Mouse (Mus musculus) forebrain, embryonic 12.5 days (tissue): Measurements from ENCODE around the gene Rps6ka2. TPM values are rescaled to one million over a fixed set of nuclear protein-coding genes. Genes with fewer than 3 reads are reported as not detected.
"Not testable (repeated sequence)": the region's sequence is repeated elsewhere in the genome, so short reads cannot be mapped to it uniquely, and the experiment has no call there.

Experiments
- ATAC-seq: fragments of 200-750 bp; cut with Nextera tagmentation; 2 replicates; pipeline ENCODE4 v1.8.0; 2017; ENCODE audit warnings: moderate TSS enrichment; ENCODE audit not compliant: low FRiP score
- H3K27ac ChIP-seq: fragments of 300-500 bp; sonication (generic); 2 replicates; pipeline ENCODE4 v1.5.1; 2016; ENCODE audit warnings: mild to moderate bottlenecking
- H3K27me3 ChIP-seq: fragments of 300-500 bp; sonication (generic); 2 replicates; pipeline ENCODE4 v1.6.1; 2016; ENCODE audit warnings: mild to moderate bottlenecking
- H3K36me3 ChIP-seq: fragments of 300-500 bp; sonication (generic); replicated peaks from 2 replicates; pipeline ENCODE4 v1.6.1; 2016; ENCODE audit warnings: mild to moderate bottlenecking
- H3K4me1 ChIP-seq: fragments of 300-500 bp; sonication (generic); 2 replicates; pipeline ENCODE4 v1.6.1; 2016
- H3K4me2 ChIP-seq: fragments of 300-500 bp; sonication (generic); 2 replicates; pipeline ENCODE4 v1.6.1; 2016; ENCODE audit warnings: mild to moderate bottlenecking, moderate library complexity
- H3K4me3 ChIP-seq: fragments of 300-500 bp; sonication (generic); replicated peaks from 2 replicates; pipeline ENCODE4 v1.5.1; 2016; ENCODE audit warnings: mild to moderate bottlenecking
- H3K9ac ChIP-seq: fragments of 300-500 bp; sonication (generic); 2 replicates; pipeline ENCODE4 v1.6.1; 2016; ENCODE audit warnings: mild to moderate bottlenecking
- H3K9me3 ChIP-seq: fragments of 300-500 bp; sonication (generic); 2 replicates; pipeline ENCODE4 v1.6.1; 2016
- WGBS: fragments of 180-500 bp; shearing (Covaris S2); methylation state at CpG from one replicate; pipeline ENCODE4 v1.1.7; 2016; 5-methylcytosine and 5-hydroxymethylcytosine counted together
- polyA plus RNA-seq: library from polyadenylated mRNA; unstranded; fragments of >200 nt; fragmentation: Nextera tagmentation; extraction: Ambion mirVana; gene quantifications from 2 replicates; pipeline ENCODE4 v1.2.1, GENCODE M21; 2016

The Rps6ka2 gene
- polyA plus RNA-seq, 1 experiment from 2014 or later = 23.6 TPM

DNA sequence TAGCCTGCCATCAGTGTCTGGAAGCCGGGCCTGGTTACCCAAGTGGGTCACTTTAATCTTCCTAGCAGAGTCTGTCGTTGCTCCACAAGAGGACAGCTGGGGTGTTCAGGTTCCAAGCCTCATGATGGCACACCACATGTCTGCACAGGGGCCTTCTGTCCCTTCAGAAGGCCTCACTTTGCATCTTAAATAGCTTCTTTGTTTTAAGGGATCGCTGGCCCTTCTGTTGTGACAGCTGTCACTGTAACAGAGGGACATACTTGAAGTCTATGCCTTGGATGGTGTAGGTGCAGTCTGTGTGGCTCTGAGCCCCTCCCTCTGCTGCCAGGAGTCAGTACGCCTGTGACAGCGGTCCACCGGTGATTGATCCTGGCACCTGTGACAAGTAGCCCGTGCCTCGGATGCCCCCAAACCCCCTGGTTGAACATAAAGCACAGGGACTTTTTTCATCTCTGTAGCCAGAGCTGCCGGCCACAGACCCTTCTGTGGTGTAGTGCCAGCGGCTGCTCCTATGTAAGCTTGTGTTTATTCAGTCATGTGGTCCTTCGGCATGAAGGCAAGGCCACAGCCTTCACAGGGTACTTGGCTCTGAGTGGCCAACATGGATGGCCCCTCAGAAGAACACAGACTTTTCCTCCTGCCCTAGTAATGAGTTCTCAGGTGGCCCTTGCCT lies 122.2 kb downstream of the Rps6ka2 start:
- Histone ChIP-seq H3K9me3 (no peaks in the 10 kb centered on the region), H3K4me2 (no peak overlapping the region), H3K4me1 (peaks cover 9% of the 10 kb centered on the region), H3K9ac (no peak overlapping the region), H3K27ac (peak overlapping the region; percentile 25; the same call in 1 of the 2 replicates), H3K27me3 (no peaks in the 10 kb centered on the region), H3K4me3 (no peak overlapping the region), H3K36me3 (peaks cover 10% of the 10 kb centered on the region)
- WGBS = 47% methylated on average over 11 of the region's 11 CpGs
- peak; percentile 46; the same call in 1 of the 2 replicates for ATAC-seq

DNA sequence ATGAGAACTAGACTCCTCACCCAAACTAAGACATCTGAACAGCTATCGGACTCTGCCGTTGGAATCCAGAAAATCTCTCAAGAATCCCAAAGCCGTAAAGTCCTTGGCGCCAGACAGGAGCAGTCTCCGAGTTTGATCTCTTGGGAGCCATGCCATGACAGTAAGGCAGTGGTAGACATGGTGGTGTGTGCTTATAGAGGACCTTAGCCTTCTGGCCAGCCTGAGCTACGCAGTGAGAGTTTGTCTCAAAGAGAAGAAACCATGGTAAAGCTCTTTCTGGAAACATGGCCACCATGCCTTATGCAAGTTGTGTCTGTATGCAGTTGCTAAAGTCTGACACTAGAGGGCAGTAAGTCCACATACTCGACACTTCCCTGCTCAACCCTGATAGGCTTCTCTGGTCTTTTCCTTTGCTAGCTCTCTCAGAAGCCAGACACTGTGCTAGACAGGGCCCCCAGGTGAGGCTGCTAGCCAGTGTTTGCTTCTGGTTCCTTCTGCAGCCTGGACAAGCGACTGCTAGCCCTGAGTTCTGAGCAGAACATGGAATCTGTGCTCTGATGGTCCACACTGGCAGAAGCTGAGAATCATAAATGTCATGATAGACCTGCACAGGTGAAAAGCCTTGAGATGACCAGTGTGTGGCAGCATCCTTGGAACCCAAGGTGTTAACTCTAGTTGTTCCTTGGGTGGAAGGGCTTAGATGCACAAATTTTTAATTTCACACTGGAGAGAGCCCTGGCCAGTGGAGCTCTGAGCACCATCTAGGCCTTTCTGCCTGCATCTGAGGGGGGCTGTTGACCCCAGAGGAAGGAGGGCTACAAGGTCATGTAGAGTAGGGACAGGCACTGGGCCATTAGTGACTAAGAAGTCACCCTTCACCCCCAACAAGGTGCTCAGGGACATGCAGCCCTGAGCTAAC lies 136.6 kb downstream of the Rps6ka2 start:
- not testable (repeated sequence) for H3K4me3 ChIP-seq, H3K27ac ChIP-seq, H3K27me3 ChIP-seq, H3K4me1 ChIP-seq, H3K36me3 ChIP-seq, H3K9ac ChIP-seq, H3K9me3 ChIP-seq, H3K4me2 ChIP-seq
- ATAC-seq = peak; percentile 83
- 59% methylated on average over 8 of the region's 8 CpGs for WGBS

DNA sequence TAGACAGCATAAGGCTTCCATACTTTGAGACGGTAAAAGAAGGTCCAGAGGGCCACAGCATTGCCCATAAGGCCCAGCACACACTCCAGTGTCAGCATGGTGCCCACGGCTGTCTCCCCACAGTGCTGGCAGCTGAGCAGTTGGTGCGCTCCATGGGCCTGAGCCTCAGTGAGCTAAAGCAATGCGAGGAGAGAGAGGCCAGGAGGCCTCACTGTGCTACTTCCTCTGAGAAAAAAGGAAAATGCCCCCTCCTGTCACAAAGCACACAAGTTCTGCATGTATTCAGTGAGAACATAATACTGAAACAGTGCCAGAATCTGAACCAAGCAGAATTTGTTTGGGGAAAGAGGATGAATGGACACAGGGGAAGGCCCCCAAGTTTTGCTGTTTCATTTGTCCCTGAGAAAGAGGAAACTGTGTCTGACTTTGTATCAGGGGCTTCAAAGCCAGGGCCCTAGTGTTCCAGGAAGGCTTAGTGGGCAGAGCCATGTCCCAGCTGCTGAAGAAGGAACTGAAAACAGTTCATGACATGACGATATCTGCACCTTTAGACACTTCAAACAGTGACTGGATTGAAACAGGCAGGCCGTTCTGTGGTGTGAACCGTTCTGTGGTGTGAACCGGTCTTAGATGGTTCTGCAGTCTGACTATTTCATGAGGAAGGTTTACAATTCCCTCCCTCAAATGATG lies 145.9 kb downstream of the Rps6ka2 start:
- not testable (repeated sequence) for H3K9me3 ChIP-seq, H3K4me1 ChIP-seq, H3K27ac ChIP-seq, H3K4me3 ChIP-seq, H3K27me3 ChIP-seq, H3K4me2 ChIP-seq, H3K9ac ChIP-seq, H3K36me3 ChIP-seq, ATAC-seq
- 92% methylated on average over 7 of the region's 8 CpGs for WGBS

DNA sequence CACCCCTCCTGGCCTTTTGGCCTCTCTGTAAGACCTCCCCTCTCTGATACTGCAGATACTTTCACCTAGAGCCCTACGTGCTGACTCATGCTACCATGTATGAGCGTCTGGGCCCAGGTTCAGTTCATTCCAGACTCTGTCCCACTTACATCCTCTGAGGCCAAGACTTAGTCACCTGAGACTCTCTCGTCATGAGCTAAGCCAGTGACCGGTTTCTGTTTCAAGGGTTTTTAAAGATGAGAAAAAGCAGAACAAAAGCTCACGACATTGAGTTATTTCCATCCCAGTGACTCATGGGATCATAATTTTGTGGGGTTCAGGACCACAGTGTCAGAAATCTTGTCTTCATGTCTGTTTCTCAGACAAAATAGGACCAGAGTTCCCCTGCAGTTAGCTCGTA lies 149.9 kb downstream of the Rps6ka2 start:
- H3K9ac ChIP-seq, H3K4me3 ChIP-seq, H3K27me3 ChIP-seq, H3K9me3 ChIP-seq, H3K27ac ChIP-seq, H3K4me1 ChIP-seq, ATAC-seq, H3K36me3 ChIP-seq, H3K4me2 ChIP-seq: not testable (repeated sequence)
- WGBS = 91% methylated on average over 6 of the region's 6 CpGs

DNA sequence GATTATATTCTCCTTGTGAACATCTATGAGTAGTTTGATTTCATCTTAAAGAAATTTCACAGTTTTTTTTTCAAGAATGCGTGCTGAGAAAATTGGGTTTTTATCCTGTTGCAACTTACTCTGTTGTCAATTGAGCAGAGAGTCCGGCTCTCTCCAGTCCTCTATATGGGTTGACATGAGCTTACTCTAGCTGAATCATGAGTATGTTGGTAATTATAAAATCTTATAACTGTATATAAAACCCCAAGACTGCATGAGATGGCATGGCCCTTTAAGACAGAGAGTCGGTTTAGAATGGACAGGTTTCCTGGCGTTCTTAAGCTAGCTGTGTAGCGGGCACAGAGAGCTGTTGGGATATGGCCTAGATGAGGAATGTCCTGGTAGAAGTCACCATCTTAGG lies 154.4 kb downstream of the Rps6ka2 start, which contains the start of gene Tcp10a:
Gene Tcp10a (plus strand): TSS at position 301 of the 400 bp plus-strand sequence.
- not testable (repeated sequence) for H3K36me3 ChIP-seq, H3K9ac ChIP-seq, H3K4me1 ChIP-seq, H3K9me3 ChIP-seq, H3K27ac ChIP-seq, ATAC-seq, H3K27me3 ChIP-seq, H3K4me2 ChIP-seq, H3K4me3 ChIP-seq
- WGBS = 97% methylated on average over 5 of the region's 5 CpGs

DNA sequence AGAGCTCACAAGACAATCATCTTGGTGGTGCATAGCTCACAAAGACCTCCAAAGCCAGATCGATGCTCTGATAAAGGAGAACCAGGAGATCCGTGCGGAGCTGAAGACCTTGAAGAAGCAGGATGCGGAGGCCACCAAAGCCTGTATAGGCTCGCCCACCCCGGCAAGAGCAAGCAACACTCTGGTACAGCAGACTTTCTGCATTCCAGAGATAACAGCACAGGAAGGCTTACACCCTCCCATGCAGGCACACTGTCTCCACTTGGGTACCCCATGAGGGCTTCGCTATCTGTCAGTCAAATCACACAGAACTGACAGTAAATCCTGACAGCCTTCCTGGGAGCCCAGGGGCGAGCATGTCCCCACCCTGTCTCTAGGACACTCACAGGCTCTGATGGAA lies 156.5 kb downstream of the Rps6ka2 start:
- not testable (repeated sequence) for ATAC-seq, H3K4me2 ChIP-seq, H3K27me3 ChIP-seq, H3K9me3 ChIP-seq, H3K4me3 ChIP-seq, H3K36me3 ChIP-seq, H3K9ac ChIP-seq, H3K4me1 ChIP-seq, H3K27ac ChIP-seq
- 87% methylated on average over 6 of the region's 8 CpGs for WGBS

DNA sequence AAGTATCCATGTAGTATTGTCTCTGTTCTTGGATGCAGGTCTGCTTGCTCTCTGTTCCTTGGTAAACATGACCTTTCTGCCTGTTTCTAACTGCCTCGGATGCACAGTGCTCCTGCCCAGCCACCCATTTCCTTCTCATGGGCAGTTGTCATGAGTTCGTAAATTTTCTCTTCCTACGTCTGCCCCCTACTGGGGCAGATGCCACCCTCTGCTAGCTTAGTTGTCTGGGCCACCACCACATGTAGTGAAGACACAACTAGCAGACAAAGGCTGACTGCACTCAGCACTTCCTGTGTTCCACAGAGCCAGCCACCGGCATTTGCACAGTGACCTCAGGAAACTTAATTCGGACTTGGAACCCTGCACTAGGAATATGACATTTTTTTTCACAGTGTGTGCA lies 162.8 kb downstream of the Rps6ka2 start:
- H3K4me3 ChIP-seq, H3K27ac ChIP-seq, H3K9ac ChIP-seq, H3K36me3 ChIP-seq, H3K4me1 ChIP-seq, H3K9me3 ChIP-seq, ATAC-seq, H3K4me2 ChIP-seq, H3K27me3 ChIP-seq: not testable (repeated sequence)
- WGBS = 82% methylated on average over 2 of the region's 5 CpGs

DNA sequence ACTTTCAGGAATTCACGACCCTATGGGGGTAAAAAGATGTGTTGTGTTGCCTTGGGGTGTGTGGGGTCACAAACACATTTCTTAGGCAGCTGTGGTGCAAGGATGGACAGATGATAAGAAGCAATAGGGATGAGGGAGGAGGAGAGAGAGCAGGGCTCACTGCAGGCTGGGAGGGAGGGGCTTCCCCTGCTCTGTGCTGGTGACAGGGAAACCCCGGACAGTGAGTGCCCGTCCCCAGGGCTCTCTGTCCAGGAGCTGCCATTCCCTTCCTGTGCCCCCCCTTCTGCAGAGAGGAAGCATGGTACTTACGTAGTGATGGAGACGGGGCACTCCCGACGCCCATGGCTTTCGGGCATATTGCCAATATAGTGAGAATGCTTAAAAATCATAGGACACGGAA lies 167.5 kb downstream of the Rps6ka2 start:
- WGBS = 85% methylated on average over 7 of the region's 9 CpGs
- H3K36me3 ChIP-seq, H3K9me3 ChIP-seq, H3K4me1 ChIP-seq, H3K4me3 ChIP-seq, H3K27ac ChIP-seq, H3K9ac ChIP-seq, H3K4me2 ChIP-seq, H3K27me3 ChIP-seq, ATAC-seq: not testable (repeated sequence)

DNA sequence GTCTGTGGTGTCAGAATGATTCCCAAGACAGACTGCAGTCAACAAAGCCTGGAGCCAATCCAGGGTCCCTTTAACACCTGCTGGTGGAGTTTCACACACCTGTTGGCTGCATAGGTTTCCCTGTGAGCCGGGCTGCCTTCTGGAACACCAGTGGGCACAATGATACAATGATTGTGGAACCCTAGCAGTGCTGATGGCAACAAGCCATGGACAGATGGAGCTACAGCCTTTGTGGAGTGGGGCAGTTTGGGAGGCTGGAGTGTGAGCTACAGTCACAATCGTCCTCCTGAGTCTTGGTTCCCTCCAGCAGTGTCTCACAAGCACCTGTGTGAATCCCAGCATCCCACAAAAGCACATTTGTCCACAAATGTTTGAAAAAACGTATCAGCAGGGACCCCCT lies 178.8 kb downstream of the Rps6ka2 start:
- H3K9ac ChIP-seq, H3K36me3 ChIP-seq, H3K4me3 ChIP-seq, H3K4me1 ChIP-seq, ATAC-seq, H3K4me2 ChIP-seq, H3K27me3 ChIP-seq, H3K27ac ChIP-seq, H3K9me3 ChIP-seq: not testable (repeated sequence)
- WGBS = 68% methylated on average over 2 of the region's 3 CpGs

DNA sequence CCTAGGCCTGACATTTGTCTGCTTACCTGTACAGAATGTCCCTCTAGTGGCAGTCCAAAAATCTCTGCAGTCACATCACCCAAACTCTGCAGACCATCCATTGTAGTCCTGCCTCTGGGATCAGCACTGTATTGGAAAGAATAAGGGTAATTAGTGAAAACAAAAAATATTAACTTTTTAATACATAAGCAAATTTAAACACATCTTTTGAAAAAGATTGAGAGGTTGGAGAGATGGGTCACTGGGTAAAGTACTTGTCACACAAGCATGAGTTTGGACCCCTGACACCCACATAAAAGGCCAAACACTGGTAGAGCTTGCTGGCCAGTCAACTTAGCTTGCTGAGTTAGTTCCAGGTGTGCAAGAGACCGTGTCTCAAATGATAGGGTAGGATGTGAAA lies 182.7 kb downstream of the Rps6ka2 start, which contains the start of gene Ttll2:
Gene Ttll2 (minus strand): TSS at position 101 of the 400 bp plus-strand sequence.
- WGBS = 92% methylated on average over 1 of the region's 1 CpGs
- ATAC-seq, H3K27ac ChIP-seq: not testable (repeated sequence)

More for the DNA sequence above, 182.7 kb downstream of the Rps6ka2 start, which contains the start of gene Ttll2:
- not testable (repeated sequence) for H3K4me1 ChIP-seq, H3K4me3 ChIP-seq, H3K4me2 ChIP-seq, H3K27me3 ChIP-seq, H3K9me3 ChIP-seq, H3K9ac ChIP-seq, H3K36me3 ChIP-seq
